In the genomic region with DNA sequence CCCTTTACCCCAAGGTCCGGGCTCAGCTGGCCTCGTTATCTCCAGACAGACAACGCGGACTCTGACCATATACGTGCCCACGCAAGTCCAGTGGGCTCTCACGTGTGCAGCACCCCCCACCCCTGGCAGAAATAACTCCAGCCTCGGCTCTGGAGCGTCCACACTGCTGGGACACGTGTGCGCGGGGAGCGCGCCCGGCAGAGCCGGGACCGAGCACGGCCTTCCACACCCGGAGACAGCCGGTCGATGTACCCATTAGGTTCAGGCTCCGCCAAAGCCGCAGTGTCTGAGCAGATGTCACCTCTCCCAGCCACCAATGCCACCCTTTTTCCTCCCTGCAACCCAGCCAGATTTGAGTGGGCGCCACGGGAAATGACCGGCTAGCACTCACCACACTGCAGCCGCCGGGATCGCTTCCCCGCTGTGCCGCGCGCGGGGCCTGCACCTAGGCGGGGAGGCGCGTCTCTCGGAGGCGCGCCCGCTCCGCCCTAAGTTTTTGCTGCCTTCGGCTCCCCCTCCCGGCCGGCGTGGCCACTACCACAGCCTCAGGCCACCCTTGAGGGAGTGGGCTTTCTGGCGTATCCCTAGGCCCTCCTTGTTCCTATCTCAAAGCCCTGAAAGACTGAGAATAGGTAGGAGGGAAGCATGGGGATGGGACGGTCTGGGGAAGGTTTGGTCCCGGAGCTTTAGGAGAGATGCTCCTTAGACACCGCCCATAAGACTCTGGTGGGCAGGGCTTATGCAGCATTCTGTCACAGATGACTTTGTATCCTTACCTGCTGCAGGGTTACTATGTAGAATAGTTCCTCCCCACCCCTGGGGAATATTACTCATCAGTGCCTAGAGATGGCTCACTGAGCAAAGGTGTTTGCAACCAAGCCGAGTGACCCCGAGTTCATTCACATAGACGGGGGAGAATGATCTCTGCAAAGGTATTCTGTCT, we compare ENCODE assay signal across 8 mouse cellular contexts. TPM values are rescaled to one million over a fixed set of nuclear protein-coding genes. Genes with fewer than 3 reads are reported as not detected.
A peak's percentile ranks its signal among the peaks of the same experiment; 100 is the strongest.
DNase-seq lines count a peak whose midpoint lies in the region; ATAC-seq and TF ChIP-seq lines count a peak whose summit lies in the region.

Gene Slc25a22, minus strand, starts transcription at position 715 of the 943 bp plus-strand sequence.

- peak; percentile 78 for TF ChIP-seq POLR2A in myocyte (IDR thresholded peaks at IDR 0.05; ENCODE audit: insufficient read length, low read depth)

- peaks cover 46% of the 10 kb centered on the region for H3K36me3 ChIP-seq in kidney, embryonic 14.5 days (ENCODE audit: control insufficient read depth, insufficient read depth, low read length)
- peaks cover 32% of the 10 kb centered on the region for H3K36me3 ChIP-seq in liver, embryonic 11.5 days (ENCODE audit: control insufficient read depth, insufficient read depth, low read length)
- H3K36me3 ChIP-seq in myocyte (ENCODE audit: control insufficient read depth, insufficient read depth), result no peaks in the 10 kb centered on the region
- no peaks in the 10 kb centered on the region for H3K36me3 ChIP-seq in stomach, embryonic 16.5 days (ENCODE audit: control insufficient read depth, insufficient read depth, low read length)

- H3ac ChIP-seq in myocyte (ENCODE audit: control insufficient read depth, insufficient read length), result peak within 1 kb of the TSS; percentile 30

- H3K9me3 ChIP-seq in kidney, embryonic 14.5 days (ENCODE audit: control insufficient read depth, low read length), result no peaks in the 10 kb centered on the region
- no peaks in the 10 kb centered on the region for H3K9me3 ChIP-seq in liver, embryonic 11.5 days (ENCODE audit: control insufficient read depth, low read length)
- H3K9me3 ChIP-seq in stomach, embryonic 16.5 days (replicated peaks; ENCODE audit: control insufficient read depth, low read length), result no peaks in the 10 kb centered on the region

- ATAC-seq in erythroblast, adult 5-6 weeks (replicated peaks; ENCODE audit: low FRiP score, poor library complexity, severe bottlenecking), result peak; percentile 65
- ATAC-seq in kidney, embryonic 14.5 days (ENCODE audit: low FRiP score, low TSS enrichment), result peak; percentile 81
- peak; percentile 79 for ATAC-seq in liver, embryonic 11.5 days (replicated peaks; ENCODE audit: low FRiP score)
- ATAC-seq in stomach, embryonic 16.5 days (ENCODE audit: insufficient read depth, low FRiP score), result peak; percentile 80

- H3K9ac ChIP-seq in kidney, embryonic 14.5 days (ENCODE audit: low read depth, low read length), result peak within 1 kb of the TSS; percentile 75
- peak within 1 kb of the TSS; percentile 85 for H3K9ac ChIP-seq in liver, embryonic 11.5 days (ENCODE audit: low read depth, low read length)
- H3K9ac ChIP-seq in stomach, embryonic 16.5 days (ENCODE audit: low read length), result peak within 1 kb of the TSS; percentile 82

- peak within 1 kb of the TSS; percentile 66 for H3K4me2 ChIP-seq in kidney, embryonic 14.5 days (replicated peaks; ENCODE audit: low read depth, low read length)
- H3K4me2 ChIP-seq in liver, embryonic 11.5 days, result peak within 1 kb of the TSS; percentile 98
- H3K4me2 ChIP-seq in myocyte (ENCODE audit: low read depth), result peak within 1 kb of the TSS; percentile 97
- peak within 1 kb of the TSS; percentile 90 for H3K4me2 ChIP-seq in stomach, embryonic 16.5 days (ENCODE audit: low read depth, low read length)

- H3K4me3 ChIP-seq in kidney, embryonic 14.5 days (ENCODE audit: low read length), result peak within 1 kb of the TSS; percentile 60
- peak within 1 kb of the TSS; percentile 76 for H3K4me3 ChIP-seq in liver, embryonic 11.5 days (ENCODE audit: low read depth, low read length)
- peak within 1 kb of the TSS; percentile 60 for H3K4me3 ChIP-seq in myocyte
- H3K4me3 ChIP-seq in stomach, embryonic 16.5 days (replicated peaks; ENCODE audit: low read length), result peak within 1 kb of the TSS; percentile 70

- no peaks in the 10 kb centered on the region for H3K27me3 ChIP-seq in kidney, embryonic 14.5 days (ENCODE audit: control insufficient read depth, insufficient read depth, low read length)
- H3K27me3 ChIP-seq in liver, embryonic 11.5 days (replicated peaks; ENCODE audit: control insufficient read depth, insufficient read depth, low read length), result no peaks in the 10 kb centered on the region
- no peaks in the 10 kb centered on the region for H3K27me3 ChIP-seq in myocyte (ENCODE audit: control insufficient read depth, insufficient read depth, insufficient read length)
- H3K27me3 ChIP-seq in stomach, embryonic 16.5 days (ENCODE audit: control insufficient read depth, insufficient read depth, low read length), result no peaks in the 10 kb centered on the region

- H3K4me1 ChIP-seq in kidney, embryonic 14.5 days (ENCODE audit: control insufficient read depth, insufficient read depth, low read length), result peaks cover 25% of the 10 kb centered on the region
- peaks cover 39% of the 10 kb centered on the region for H3K4me1 ChIP-seq in liver, embryonic 11.5 days (replicated peaks; ENCODE audit: control insufficient read depth, insufficient read depth, low read length)
- H3K4me1 ChIP-seq in stomach, embryonic 16.5 days (ENCODE audit: control insufficient read depth, insufficient read depth, low read length), result peaks cover 35% of the 10 kb centered on the region

- peak within 1 kb of the TSS; percentile 38; the same call in 1 of the 2 replicates for H3K27ac ChIP-seq in kidney, embryonic 14.5 days (ENCODE audit: low read depth, low read length)
- H3K27ac ChIP-seq in liver, embryonic 11.5 days (ENCODE audit: low read depth, low read length), result peak within 1 kb of the TSS; percentile 68
- H3K27ac ChIP-seq in stomach, embryonic 16.5 days (ENCODE audit: low read length), result peak within 1 kb of the TSS; percentile 54; the same call in 1 of the 2 replicates

- WGBS in kidney, embryonic 14.5 days, result 5% methylated on average over 53 of the region's 53 CpGs
- 6% methylated on average over 53 of the region's 53 CpGs for WGBS in liver, embryonic 11.5 days
- WGBS in stomach, embryonic 16.5 days, result 6% methylated on average over 53 of the region's 53 CpGs

- DNase-seq in CD8-positive naive resting alpha-beta T cell, adult 2 months (ENCODE audit: low read depth in 2 of 2, low spot score in 2 of 2), result peak; percentile 72 to 80
- DNase-seq in brain, adult 2 months (ENCODE audit: low read depth, low spot score), result peak; percentile 89
- DNase-seq in heart, adult 9 months (ENCODE audit: low spot score in 2 of 2), result peak; percentile 77 to 84
- peak; percentile 89 for DNase-seq in liver, embryonic 11.5 days (ENCODE audit: low spot score)

- H3K79me2 ChIP-seq in myocyte (ENCODE audit: control insufficient read depth, insufficient read depth), result peaks cover 12% of the 10 kb centered on the region

TF ChIP-seq in myocyte, 11 proteins besides CTCF, POLR2A, EP300 and RAD21:
- TF ChIP-seq E2F4 (IDR thresholded peaks at IDR 0.05; ENCODE audit: insufficient read depth) (peak; percentile 18), MYOD1 (IDR thresholded peaks at IDR 0.05; ENCODE audit: control insufficient read depth in 1 of 3, insufficient read length in 2 of 3, low read depth in 2 of 3) (peak in 1 of 3 experiments; percentile 1), POLR2AphosphoS2 (IDR thresholded peaks at IDR 0.05; ENCODE audit: insufficient read length, low read depth) (peak; percentile 92), USF1 (IDR thresholded peaks at IDR 0.05; ENCODE audit: low read depth) (no peak)
TF ChIP-seq in myocyte: peak in this region for 3.

RNA-seq across cellular contexts. Expression of gene Slc25a22, which starts in this region (rescaled TPM):
- 8.2 and 11.7 TPM in 2 replicates for total RNA-seq in erythroblast, adult 5-6 weeks (2015; ENCODE audit: low replicate concordance)
- total RNA-seq in erythroblast, adult 5-6 weeks (2017; ENCODE audit: low replicate concordance), result 3.2 and 10.0 TPM in 2 replicates
- polyA plus RNA-seq in kidney, embryonic 14.5 days (2014; fragmentation: Nextera tagmentation; extraction: Ambion mirVana), result 22.0 and 34.1 TPM in 2 replicates
- polyA plus RNA-seq in liver, embryonic 11.5 days (2014; fragmentation: Nextera tagmentation; extraction: Ambion mirVana), result 36.9 and 39.4 TPM in 2 replicates
- 8.8 TPM for polyA plus RNA-seq in myocyte (2012; fragmentation: generic; extraction: Trizol)
- polyA plus RNA-seq in stomach, embryonic 16.5 days (2015; fragmentation: Nextera tagmentation; extraction: Ambion mirVana), result 29.4 and 32.3 TPM in 2 replicates

Comparison
In these comparisons a context has a peak if more than half of its experiments do, and no peak if none do; other contexts are left out.
1. Peak in every context shown above with its lines: DNase-seq, ATAC-seq, H3K4me3 ChIP-seq and H3K27ac ChIP-seq.